Mouse (Mus musculus): ENCODE data around the gene Stard3.
A peak's percentile ranks its signal among the peaks of the same experiment; 100 is the strongest.
"Not testable (repeated sequence)": the region's sequence is repeated elsewhere in the genome, so short reads cannot be mapped to it uniquely, and the experiment has no call there.

The Stard3 gene

DNA sequence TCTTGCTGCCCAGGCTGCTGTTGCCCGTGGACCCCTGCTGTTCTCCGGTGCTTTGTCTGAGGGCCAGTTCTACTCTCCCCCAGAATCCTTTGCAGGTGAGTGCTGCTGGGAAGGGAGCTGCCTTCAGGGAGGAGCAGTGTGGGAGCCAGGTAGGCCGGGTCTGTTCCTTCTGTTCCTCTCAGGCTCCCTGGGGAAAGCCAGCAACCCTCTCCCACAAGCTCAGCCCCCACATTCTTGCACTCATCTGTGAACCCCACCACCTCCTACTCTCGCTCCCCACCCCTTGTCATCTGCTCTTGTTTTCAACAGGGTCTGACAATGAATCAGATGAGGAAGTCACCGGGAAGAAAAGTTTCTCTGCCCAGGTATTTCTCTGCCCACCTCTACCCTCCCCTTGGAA lies 18.6 kb downstream of the Stard3 start:
- peak; percentile 61 for DNase-seq

DNA sequence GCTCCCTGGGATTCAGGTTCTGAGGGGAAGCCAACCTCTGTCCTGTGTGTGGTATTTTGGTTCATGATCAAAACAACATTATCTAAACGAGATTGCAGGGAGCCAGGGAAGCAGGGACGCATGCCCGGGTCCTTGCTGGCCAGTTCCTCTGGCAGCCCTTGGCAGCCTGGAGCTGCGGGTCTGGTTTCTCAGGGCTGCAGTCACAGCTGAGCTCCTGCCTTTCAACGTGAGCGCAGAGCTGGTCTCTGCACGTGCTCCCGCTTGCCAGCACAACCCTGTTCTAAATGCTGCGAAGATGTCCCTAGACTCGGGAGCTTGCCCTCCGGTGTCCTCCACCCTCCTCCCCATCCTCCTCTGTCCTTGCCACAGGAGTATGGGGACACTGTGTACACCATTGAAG lies 19.6 kb downstream of the Stard3 start:
- no peak for DNase-seq

DNA sequence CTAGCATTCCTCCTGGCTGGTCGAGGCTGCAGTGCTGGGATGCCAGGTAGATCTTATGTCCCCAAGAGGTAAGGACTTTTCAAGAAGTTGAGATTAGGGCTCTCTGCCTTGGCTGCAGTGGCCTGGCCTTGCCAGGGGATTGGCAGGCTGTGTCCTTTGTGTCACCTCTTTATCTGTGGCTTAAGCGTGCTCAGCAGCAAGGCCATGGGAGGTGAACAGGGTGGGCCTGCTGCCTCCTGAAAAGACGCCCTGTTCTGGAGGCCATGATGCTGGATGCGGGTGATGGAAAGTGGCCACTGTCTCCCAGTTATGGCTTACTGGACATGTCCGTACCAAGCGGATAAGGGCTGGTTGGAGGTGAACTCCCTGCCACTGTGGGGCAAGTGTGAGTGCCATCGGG lies 21.2 kb downstream of the Stard3 start:
- no peak for DNase-seq

DNA sequence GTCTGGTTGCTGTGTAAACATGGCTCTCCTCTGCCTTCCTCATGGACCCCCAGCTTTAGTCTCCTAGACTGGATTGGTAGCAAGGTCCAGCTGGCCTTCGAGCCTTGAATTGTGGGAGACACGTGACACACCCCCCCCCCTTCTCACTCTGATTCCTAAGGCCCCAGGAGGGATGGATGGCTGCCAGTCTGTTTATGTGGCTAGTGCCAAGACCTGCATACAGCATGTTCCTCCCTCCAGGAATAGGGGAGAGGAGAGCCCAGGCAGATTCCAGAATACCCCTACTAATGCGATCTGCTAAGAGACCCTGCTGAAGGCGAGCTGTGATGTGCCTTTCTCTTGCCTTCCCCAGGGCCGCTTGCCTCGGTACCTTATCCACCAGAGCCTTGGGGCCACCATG lies 21.9 kb downstream of the Stard3 start:
- no peak for DNase-seq

DNA sequence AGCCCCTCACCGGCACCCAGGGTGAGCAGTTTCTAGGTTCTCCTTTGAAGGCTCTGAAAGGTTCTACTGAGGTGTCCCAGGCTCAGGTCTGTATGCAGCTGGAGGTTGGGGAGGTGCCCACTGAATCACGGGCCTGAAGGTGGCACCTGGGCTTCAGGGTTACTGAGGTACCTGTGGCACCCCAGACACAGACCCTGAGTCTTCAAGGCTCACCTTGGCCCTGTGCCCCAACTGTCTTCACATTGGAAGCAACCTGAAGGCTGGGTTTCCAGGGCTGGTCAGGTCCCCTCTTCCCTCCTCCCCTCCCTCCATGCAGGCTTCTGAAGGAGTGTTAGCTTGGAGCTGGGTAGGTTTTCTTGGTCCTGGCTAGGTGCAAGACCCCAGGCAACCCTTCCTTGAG lies 23.5 kb downstream of the Stard3 start:
- no peak for DNase-seq

DNA sequence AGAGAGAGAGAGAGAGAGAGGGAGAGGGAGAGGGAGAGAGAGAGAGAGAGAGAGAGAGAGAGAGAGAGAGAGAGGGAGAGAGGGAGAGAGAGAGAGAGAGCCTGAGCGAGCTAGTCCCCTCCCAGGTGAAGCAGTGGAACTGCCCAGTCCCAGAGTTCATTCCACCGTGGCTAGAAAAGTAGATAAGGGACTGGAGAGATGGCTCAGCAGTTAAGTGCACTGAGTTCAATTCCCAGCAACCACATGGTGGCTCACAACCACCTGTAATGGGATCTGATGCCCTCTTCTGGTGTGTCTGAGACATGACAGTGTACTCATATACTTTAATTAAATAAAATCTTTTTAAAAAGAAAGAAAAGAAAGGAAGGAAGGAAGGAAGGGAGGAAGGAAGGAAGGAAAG lies 24.2 kb downstream of the Stard3 start:
- DNase-seq: not testable (repeated sequence)

DNA sequence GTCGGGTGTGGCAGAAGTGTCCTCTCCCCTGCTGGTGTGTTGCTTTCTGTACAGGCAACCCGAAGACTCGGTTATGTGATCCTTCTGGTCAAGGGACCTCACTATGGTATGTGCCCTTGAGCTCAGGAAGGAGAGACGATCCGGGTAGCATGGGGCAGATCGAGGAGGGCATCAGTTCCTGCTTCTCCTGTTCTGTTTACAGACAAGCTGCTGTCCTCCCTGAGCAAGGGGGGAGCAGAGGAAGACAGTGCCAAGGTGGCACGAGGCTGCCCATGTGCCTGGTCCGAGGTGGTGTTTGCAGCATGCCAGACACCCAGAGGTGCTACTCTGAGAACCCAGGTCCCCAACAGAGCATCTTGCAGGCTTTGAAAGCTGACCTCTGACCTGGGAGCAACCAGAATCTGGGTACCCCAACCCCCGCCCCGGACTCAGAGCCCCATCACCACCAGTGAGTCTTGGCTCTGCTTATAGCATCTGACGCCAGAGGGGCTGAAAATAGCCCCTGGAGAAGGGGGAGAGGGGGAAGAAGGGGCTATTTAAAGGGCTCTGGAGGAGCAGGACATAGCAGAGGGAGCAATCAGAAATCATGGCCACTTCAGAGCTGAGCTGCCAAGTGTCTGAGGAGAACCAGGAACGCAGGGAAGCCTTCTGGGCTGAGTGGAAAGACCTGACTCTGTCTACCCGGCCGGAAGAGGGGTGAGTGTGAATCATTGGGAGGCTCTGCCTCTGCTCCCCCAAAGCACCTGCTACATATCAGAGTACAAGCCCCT lies 25.3 kb downstream of the Stard3 start, which contains the start of gene Tcap:
TSS of gene Tcap (plus strand) at position 551 of the 770 bp plus-strand sequence.
- no peak for DNase-seq

DNA sequence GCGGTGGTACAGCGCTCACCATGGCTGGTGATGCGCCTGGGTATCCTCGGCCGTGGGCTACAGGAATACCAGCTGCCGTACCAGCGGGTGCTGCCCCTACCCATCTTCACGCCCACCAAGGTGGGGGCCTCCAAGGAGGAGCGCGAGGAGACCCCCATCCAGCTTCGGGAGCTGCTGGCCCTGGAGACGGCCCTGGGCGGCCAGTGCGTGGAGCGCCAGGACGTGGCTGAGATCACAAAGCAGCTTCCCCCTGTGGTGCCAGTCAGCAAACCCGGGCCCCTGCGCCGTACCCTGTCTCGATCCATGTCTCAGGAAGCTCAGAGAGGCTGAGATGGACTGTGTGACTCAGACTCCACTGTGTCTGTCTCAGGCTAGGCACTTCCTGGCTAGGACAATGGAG lies 26.0 kb downstream of the Stard3 start:
- no peak for DNase-seq

DNA sequence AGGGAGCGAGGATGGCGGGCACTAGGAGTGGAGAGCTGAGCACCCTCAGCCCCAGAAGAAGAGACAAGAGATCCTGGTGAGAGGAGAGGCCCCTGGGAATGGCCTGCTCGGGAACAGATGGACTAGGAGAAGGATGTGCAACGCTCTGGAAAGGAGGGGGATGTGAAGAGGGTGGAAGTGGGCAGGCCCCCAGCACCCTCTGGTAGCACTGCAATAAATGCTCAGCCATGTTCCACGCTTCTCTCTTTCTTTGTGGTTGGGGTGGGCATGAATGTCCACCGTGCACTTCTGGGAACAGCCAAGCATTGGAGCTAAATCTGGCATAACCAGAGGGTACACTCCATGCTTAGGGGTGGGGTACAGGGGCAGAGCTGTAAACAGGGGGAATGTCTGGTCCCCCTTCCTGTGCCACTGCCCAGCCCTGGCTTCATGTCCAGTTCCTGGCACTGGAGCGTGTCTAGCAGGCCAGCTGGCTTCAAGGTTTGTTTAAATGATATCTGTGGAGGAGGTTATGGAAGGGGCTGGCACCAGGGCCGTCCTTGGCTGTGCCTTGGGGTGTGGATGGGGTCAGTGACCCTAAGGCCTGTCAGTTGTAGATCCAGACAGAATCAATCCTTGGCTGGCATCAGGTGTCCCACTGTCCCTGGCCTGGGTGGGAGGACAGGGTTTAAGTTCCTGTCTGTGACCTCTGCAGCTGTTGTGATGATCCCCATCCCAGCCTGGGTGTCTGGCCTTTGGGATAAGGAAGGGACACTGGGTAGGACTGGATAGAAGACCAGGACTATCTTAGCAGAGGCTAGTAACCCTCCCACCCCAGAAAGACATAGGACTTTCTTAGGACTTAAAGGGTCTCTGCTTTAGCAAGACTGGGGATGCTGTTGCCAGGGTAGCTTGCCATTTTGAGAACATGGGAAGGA lies 26.8 kb downstream of the Stard3 start:
- no peak for DNase-seq

DNA sequence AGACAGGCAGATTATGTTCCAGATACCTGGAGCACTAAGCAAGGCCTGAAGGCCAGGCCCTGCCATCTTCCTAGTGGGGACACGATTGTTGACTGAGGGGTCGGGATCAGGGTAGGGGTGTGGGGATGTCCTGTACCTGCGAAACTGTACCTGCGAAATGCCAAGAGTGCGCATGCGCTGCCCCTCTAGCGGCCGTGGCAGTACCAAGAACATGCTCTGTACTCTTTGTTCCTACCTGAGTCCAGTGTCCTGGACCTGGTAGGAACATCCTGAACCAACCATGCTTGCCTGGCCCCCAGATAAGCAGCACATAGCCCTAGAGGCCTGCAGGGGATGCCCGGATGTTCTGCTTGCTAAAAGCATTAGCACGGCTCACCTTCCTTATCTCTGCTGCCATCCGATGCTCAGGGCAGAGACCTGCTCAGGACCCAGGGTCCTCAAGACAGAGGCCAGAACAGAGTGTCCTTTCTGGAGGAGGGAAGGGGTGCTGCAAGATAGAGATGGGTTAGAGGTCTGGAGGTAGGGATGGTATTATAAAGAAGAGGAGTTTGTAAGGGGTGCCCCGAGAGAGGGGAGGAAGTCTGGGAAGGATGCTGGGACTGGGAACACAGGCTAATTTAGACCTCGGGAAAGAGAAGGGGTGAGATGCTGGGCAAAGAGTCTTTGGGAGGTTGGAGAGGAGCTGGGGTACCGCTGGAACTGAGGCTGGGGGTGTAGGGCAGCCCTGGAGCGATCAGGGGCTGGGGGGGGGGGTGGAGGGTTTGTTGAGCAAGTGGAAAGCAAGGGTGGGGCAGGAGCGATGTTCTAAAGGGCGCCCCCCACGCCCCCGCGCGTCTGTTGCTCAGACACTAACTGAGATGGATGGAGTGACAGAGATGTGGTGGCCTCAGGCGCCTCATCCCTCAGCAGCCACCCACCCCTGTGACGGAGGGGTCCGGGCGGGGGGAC lies 27.7 kb downstream of the Stard3 start, which contains the start of gene Pnmt:
TSS of gene Pnmt (plus strand) at position 813 of the 948 bp plus-strand sequence.
- no peak for DNase-seq

DNA sequence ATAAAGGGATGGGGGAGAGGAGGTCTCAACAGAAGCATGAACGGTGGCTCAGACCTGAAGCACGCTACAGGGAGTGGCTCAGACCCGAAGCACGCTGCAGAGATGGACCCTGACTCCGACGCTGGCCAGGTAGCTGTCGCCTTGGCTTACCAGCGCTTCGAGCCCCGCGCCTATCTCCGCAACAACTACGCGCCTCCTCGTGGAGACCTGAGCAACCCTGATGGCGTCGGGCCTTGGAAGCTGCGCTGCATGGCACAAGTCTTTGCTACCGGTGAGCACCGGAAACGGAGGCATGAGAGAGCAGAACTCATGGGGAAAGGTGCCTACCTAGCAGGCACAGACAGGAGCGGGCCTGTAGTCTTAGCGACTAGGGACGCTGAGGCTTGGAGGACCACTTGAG lies 28.4 kb downstream of the Stard3 start:
- DNase-seq: no peak

DNA sequence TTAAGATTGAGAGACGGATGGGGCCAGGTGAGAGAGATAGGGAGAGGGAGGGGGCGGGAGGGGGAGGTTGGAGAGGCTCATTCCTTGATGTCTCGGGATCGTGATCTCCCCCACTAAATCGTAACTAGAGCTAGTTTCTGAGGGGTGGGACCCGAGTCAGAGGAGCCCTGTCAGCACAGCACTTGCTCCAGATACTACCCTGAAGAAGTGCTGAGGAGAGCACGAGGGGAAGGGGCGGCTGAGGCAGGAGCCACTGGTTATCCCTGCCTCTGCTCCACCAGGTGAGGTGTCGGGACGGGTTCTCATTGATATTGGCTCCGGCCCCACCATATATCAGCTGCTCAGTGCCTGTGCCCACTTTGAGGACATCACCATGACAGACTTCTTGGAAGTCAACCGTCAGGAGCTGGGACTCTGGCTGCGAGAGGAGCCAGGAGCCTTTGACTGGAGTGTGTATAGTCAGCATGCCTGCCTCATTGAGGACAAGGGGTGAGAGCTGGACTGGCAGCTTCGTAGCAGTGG lies 28.9 kb downstream of the Stard3 start:
- DNase-seq: no peak

DNA sequence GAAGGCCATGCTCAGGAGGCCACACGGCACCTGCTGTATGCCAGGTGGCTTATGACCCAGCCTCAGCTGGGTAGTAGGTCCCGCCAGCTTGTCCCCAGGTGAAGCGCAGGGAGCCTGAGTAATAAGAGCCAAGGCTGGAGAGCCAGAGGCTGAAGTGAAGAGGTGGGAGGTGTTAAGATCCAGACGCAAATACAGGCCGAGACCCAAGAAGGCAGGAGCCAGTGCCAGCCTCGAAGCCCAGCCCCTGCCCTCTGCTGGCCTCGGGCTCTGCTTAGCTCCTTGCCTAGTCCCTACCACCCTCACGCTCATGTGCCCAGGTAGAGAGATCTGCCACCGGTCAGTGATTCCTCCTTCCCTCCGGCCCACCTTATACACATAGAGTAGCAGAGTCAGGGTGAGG lies 30.1 kb downstream of the Stard3 start:
- no peak for DNase-seq

DNA sequence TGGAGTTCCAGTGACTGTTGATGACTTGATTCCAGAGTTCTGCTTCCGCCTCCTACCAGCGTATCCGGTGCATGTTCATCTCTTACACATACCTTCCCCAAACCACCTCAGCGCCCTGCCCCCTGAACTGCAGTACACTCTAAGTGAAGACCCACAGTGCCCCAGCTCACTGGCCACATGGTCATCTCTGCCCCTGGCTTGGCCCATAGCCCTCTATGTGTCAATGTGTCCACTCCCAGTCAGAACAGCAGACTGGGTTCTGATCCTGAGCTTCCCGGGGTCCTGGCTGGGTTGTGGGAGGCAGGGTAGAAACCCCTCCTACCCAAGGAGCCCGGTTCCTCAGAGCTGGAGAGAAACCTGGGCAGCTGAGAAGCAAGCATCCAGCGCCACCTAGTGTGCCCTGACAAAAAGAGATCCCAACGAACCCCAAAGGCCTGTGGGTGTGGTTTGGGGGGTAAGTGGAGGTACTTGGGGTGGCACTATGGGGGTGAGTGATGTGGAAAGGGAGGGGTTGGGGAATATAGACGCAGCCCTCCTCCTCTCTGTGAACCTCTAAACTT lies 31.1 kb downstream of the Stard3 start:
- DNase-seq: peak; percentile 78

DNA sequence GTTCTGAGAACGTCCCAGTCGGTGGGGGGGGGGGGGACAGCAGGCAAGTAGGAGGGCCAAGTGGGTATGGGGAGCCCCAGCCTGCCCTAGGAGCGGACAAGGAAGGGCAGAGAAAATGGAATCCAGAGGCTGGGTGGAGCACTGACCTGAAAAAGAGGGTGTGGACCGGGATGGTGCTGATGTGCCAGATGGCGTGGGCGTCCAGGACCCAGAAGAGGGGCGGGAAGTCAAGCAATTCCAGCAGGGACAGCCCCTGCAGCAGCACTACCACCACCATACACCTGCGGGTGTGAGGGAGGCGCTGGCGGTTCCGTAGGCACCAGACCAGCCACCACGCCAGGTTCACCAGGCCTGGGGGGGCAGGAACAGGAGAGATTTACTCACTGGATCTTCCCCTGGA lies 32.0 kb downstream of the Stard3 start:
- DNase-seq: no peak

DNA sequence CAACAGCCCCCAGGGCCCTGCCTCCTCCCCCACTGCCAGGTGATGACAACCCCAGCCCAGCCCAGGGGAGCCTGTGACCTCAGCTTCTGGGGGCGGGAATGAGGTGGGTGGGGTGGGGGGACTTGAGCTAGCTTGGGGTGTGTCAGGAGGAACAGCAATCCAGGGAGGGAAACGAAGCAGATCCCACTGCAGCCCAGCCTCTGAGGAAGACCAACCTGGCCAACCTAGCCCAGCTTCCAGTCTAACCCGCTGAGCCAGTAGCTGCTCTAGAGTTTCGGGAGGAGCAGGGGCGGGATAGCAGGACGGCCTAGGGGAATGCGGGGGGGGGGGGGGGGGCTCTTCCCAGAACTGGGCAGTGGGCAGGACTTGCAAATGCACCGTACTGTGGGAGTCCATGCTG lies 33.9 kb downstream of the Stard3 start:
- DNase-seq: no peak

DNA sequence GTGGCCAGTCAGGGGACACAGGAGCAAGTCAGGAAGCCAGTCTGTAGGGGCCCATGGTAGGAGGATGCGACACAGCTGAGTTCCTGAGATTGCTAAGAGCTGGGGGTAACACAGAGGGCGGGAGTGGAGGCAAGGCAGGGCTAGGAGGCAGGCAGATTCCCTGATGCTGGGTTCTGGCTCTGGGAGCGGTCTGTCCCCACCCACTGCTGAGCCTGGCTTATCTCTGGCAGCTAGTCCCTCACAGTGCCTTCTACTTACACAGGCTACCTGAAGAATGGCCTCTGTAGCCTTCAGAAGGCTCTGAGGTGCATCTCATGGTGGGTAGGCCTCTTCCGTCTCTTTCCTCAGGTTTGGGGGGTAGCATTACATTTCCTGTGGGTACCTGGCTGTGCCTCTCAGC lies 34.5 kb downstream of the Stard3 start:
- no peak for DNase-seq

DNA sequence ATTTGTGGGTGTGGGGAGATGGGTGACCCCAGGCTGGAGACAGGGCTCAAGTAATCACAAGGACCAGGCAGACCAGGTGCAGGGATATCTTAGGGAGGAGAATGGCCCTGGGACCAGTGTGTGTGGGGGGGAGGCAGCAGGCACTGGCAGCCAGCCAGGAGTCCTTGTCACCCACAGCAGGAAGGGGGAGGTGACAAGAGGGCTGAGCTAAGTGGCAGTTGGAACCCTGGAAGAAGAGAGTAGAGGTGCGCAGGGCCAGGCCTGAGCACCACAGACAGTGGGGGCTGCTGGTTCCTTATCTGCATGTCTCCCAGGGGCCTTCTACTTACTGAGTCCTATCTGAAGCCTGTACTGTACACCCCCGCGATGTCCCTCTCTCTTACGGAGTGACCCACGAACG lies 35.1 kb downstream of the Stard3 start:
- no peak for DNase-seq

DNA sequence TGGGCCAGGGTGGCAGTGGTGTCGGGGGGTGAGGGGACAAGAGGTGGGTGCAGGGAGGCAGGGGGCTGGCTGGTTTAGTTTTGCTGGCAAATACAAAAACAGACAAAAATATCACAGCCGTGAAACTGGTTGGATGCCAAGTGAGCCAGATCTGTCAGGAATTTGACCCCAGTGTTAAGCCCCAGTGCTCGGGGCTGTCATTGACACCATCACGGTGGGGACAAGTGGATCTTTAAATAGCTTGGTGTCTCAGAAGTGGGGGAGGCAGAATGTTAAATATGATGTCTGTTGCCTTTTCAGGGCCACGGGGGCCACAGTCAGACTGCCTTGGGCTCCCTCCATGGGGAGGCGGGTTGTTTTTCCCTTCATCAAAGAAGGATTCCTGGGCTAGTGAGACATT lies 36.1 kb downstream of the Stard3 start:
- DNase-seq: no peak

DNA sequence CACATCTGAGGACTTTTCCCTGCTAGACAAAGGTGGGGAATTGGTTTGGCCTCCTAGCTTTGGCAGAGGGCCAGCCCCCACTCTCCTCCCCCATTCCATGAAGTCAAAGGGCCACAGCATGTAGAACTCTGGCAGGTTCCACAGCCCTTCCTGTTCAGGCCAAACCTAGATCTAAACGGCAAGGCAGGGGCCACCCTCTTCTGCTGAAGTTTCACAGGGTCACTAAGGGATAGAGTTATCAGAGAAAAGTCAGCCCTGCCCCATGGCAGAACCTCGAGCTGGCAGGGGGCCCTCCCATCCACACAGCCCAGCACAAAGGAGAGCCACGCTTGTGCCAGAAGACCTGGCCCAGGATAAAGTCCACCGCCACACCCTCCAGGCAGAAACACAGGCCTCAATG lies 36.9 kb downstream of the Stard3 start:
- no peak for DNase-seq

DNA sequence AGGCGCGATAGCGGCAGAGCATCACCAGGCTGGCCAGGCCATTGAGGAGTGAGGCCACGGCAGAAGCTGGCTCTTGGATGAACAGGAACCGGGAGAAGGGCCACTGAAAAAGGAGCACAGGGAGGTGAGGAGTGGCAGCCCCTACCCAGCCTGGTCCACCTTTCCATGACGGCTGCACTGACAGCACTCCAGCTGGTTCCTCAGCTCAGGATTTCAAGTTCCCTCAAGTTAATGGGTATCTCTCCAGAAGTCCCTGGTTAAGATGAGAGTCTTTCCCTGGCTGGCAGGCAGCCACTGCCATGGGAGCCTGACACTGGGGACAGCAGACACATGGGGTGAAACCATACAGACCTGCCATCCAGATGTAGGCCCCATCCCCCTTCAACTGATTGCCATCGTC lies 39.8 kb downstream of the Stard3 start:
- no peak for DNase-seq

DNA sequence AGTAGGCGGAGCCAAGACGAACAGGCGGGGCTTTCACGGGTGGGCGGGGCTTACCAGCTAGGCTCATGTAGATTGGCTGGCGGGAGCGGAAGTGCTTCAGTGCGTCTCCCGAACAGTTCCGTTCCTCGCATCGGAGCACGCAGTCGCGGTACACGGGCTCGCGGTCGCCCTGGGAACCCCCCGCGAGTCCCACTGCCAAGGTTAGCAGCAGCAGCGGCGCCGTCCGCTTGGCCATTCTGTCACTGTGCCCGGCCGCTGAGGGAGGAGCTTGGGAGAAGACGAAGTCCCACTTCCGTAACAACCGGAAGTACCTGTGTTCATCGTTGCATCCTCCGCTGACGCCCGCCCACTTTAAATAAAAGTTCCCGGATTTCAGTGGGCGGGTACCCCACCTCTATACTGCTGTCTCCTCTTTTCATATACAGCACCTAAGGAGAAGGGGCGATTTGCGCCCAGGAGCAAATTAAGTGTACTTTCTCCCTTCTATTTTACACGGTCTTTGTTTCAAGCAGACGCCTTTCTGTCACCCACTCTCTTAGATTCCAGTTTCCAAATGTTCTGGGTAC lies 42.1 kb downstream of the Stard3 start, which contains the start of gene Pgap3:
TSS of gene Pgap3 (minus strand) at position 330 of the 566 bp plus-strand sequence.
- DNase-seq: peak; percentile 88

All from right cerebral cortex, adult 18-20 months (tissue).